Mouse (Mus musculus) adrenal gland, adult 18-20 months (tissue): Measurements from ENCODE around the gene Tmpo. TPM values are rescaled to one million over a fixed set of nuclear protein-coding genes. Genes with fewer than 3 reads are reported as not detected.

ENCODE experiments used
- DNase-seq, 2 experiments: peaks; one replicate each; pipeline ENCODE4 v3.0.0; 2021 to 2022; ENCODE audit warnings: low spot score in 2 of 2
- total RNA-seq, 2 experiments: library from RNA; stranded (reverse); gene quantifications; 1 replicate in 1 of 2; 2 replicates in 1 of 2; pipeline ENCODE4 v1.2.3; 2021

Gene Tmpo
- total RNA-seq, 2 experiments from 2014 or later: 80.3 to 89.6 TPM

DNA sequence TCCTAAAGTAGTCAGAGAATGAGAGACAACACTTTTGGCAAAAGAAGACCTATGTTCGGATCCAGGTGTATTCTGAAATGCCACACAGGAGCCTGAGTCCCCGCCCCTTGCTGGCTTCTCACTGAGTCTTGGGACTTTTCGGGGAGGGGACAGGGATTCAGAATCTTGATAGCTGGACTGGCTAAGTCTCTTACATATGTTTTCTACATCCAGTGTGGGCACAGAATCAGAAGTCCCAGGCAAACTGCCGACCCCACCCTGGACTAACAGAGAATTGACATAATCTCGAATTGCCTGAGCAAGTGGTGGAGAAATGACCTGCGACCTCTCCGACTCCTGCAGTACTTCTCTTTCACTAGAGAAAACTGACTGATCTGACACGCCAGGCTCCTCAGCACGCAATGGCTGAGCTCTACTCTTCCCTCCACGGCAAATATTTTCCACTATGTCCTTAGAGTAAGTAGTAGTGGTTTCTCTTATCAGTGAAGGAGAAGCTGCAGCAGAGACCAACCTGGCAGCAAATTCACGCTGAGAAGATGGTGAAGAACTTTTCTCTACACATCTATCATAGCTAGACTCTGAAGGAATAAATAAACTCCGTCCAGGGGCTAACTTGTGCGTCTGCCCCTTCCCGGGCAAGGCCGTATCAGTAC lies 18.5 kb downstream of the Tmpo start:
- no peak for DNase-seq

DNA sequence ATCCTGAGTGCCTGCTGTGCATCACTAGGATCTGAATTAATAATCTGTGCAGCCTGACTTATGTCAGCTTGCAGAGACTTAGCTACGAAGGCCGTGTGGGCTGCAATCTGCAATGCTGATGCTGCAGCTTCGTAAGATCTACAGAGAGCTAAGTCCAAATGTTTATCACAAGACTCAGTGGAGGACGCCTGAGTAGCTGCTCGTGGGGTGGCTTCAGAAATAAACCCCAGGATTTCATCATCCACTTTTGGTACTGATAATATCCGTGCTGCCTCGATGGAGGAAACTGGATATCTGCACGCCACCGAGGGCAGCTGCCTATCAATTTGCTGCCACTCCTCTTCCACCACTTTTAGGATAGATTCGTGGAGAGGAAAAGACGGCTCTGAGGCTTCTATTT lies 19.0 kb downstream of the Tmpo start:
- DNase-seq: no peak

DNA sequence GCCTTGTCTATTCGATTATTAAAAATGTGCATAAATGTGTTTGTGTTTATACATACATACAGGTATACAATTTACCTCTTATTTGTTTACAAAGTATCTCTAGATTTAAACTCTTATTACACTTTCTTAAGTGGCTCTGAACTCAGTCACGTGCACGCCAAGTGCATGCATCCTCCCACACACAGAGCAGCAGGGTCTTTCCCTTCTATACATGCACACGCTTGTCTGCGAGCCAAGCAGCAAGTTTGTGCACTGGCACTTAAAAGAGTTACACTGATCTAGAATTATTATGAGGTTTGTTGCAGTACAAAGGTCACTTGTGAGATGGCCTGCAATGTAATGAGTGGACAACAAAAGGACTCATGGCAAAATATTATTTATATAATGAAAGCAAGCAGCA lies 20.1 kb downstream of the Tmpo start:
- DNase-seq: no peak

DNA sequence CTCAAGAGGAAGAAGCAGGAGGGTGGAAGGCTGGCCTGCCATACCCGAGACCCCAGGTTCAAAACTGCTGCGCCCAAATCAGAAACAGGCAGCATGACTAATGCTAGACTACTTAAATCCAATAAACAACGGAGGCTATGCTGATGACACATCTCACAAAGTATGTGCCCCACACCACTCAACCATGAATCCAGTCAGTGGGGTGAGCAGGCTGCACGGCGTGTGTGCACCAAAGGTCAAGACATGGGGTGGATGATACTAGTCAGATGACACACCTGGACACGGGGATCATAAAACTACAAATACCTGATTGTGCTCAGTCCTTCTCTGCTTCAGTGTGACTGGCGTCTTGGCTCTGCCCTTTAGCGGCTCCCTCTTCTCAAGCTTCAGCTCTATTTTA lies 22.7 kb downstream of the Tmpo start:
- peak in 1 of 2 experiments; percentile 41 for DNase-seq

GRCm38 (mm10) chr10:91156338-91156737 lies 24.8 kb downstream of the Tmpo start:
- no peak for DNase-seq

DNA sequence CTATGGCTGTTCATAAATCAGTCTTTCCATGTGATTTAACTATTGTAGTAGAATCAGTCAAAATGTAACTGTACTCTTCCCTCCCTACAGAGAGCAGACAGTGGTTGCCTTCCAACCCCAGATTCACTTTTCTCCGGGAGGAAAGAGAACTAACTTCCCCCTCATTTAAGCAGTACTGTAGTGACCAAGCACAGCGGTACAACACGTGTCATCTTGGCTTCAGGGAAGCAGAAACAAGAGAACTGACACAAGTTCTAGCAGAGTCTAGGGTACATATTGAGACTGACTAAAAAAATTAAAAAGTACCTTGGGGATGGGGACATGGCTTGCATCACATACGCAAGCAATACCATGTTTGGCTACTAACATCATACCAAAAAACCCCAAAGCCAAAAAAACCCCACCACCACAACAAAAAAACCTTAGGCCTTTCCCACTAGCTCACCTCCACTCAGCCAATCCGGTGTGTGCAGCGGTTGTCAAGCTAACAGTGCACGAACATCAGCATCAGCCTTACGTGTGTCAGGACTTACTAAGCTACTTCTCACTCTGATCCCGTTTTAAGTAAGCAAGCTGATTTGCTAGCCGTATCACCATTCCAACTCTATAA lies 27.1 kb downstream of the Tmpo start:
- no peak for DNase-seq

GRCm38 (mm10) chr10:91145413-91145812 lies 35.7 kb downstream of the Tmpo start:
- DNase-seq: no peak

GRCm38 (mm10) chr10:91143313-91144230 lies 37.5 kb downstream of the Tmpo start:
- DNase-seq: no peak

GRCm38 (mm10) chr10:91142654-91143191 lies 38.4 kb downstream of the Tmpo start:
- DNase-seq: no peak

DNA sequence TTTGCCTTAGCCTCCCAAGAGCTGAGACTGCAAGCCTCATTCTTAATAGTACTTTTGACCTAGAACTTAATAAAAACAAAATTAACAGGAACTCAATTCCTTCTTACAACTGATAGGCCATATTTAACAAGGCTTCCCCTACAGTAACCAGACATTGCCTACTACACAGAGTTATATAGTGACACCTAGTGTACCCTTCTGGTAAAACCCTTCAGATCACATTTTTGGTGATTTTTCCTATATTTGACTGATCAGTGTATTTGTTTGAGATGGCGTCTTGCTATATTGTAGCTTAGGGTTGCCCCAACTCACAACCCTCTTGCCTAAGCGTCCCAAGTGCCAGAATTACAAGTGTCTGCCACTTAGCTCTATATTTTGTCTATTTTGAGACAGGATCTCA lies 39.6 kb downstream of the Tmpo start:
- no peak for DNase-seq

DNA sequence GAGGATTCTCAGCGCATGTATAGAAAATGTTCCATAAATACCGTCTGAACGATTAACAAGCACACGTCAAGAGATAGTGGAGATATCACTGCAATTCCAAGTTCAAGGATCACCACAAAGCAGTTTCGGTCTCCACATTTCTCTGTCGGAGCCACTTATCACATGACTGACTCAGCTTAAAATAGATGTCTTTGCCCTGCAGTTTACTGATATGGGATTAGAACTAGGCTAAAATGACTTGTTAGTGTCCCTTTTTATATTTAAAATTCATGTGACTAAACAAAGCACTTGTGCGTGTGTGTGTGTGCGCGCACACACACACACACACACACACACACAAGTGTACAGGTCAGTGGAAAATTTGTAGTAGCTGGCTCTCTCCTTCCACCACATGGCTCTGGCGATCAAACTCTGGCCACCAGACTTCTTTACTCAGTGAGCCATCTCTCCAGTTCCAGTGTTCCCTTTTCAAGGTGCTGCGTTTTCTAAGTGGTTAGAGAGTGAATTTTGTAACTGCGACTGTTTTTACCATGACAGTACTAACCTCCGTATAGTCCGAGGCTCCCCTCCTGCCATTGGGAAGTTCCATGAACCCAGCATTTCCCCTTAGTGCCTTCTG lies 41.9 kb downstream of the Tmpo start:
- DNase-seq: no peak

GRCm38 (mm10) chr10:91138317-91138716 lies 42.8 kb downstream of the Tmpo start:
- DNase-seq: no peak

- DNase-seq: no peak
These were observed 43.7 kb downstream of the Tmpo start for GRCm38 (mm10) chr10:91137400-91137799.

DNA sequence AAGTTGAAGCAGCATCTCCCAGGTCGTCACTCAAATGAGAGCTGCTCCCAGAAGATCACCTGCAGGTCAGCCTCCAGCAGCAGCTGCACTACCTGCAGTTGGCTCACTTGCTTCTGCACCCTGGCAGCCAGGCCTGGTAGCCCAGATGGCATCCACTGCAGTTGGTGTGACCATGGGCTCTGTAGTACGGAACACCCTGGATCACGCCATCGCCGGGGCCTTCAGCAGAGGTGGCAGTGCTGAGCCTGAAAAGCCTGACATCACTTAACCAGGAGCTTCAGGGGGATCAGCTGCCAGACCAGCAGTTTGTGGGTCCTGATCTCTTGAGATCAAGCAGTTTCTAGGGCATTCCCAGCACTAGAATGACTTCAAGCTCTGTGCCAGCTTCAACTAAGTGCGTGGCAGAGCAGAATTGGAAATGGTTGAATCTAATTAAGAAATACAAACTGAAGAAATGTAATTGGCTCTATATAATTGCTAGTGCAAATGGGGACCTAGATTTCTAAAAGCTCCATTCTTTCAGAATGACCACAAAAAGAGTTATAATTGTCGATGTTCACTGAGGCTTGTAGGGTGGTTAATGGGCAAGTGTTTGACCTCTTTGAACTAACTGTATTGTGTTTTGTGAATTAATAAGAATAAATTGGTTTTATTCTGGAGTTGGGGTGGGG lies 45.7 kb downstream of the Tmpo start:
- no peak for DNase-seq

- DNase-seq: no peak
These were observed 49.5 kb downstream of the Tmpo start for GRCm38 (mm10) chr10:91131565-91131964.

DNA sequence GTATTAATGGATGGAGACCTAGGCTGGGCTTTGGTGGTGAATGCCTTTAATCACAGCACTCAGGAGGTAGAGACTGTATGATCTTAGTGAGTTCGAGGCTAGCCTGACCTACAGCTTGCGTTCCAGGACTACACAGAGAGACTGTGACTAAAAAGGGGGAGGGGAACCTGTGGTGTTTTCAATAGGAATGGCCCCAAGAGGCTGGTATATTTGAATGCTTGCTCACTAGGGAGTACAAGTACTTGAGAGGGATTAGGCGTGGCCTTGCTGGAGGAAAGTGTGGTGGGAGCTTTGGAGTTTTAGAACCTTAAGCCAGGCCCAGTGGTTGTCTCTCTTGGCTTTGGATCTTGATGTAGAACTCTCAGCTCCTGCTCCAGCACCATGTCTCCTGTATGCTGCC lies 50.3 kb downstream of the Tmpo start:
- no peak for DNase-seq

GRCm38 (mm10) chr10:91128551-91129160 lies 52.5 kb downstream of the Tmpo start:
- DNase-seq: no peak

DNA sequence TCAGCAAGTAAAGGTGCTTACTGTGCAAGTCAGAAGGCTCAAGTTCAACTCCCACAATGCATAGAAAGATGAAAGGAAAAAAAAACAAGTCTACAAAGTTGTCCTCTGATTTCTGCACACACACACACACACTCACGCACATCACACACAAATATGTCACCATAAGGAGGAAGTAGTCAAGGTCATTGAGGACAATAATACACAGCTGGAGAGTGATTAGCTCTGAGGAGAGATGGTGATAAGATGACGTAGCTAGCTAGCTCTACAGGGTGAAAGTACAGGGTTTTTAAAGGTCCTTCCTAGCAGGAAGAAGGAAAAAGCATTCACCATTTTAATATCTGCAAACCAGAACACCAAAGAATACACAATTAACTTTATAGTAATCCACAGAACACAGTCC lies 53.7 kb downstream of the Tmpo start:
- no peak for DNase-seq

DNA sequence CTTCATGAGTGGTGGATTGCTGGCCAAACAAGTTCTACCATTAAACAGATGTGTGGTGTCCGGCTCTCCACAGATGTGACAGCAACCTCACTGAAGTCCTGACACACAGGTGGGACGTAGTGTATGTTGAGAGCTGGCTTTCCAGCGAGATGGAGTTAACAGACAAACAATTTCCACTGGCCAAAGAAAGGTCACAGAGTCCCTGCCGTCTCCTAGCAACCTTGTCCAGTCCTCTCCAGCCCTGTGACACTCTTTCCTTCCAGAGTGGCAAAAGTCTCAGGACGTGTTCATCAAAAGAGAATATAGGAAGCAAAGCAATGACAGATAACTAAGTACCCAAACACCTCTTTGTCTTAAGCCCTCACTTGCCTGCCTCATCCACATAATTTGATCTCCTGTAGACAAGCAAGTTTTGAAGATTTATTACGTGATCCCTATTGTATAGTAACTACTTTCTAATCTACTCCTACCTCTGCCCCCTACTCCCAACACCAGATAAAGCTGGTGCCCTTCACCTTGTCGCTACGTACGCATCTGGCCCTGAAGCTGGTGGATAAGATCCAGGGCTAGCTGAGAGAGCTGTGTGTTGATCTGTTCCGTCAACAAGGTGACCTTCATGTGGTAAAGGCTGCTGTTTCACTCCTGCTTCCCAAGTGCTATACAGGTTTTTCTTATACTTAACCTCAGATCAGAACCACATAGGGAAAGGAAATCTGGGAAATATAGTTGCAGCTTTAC lies 54.3 kb downstream of the Tmpo start:
- peak in 1 of 2 experiments; percentile 18 for DNase-seq
